Mouse (Mus musculus) intestine, embryonic 14.5 days (tissue): ENCODE data around the gene Col4a2. TPM values are rescaled to one million over a fixed set of nuclear protein-coding genes. Genes with fewer than 3 reads are reported as not detected.
A peak's percentile ranks its signal among the peaks of the same experiment; 100 is the strongest.
"Not testable (repeated sequence)": the region's sequence is repeated elsewhere in the genome, so short reads cannot be mapped to it uniquely, and the experiment has no call there.

ENCODE experiments used
- ATAC-seq: fragments of 200-750 bp; cut with Nextera tagmentation; replicated peaks from 2 replicates; pipeline ENCODE4 v1.8.0; 2017; ENCODE audit warnings: low read depth, moderate number of reproducible peaks, moderate TSS enrichment, moderate library complexity; ENCODE audit not compliant: low FRiP score, low TSS enrichment
- DNase-seq: peaks from one replicate; pipeline ENCODE4 v3.0.0-alpha.2; 2018; ENCODE audit warnings: low spot score
- H3K27ac ChIP-seq: fragments of 300-500 bp; sonication (generic); 2 replicates; pipeline ENCODE4 v1.5.1; 2014; ENCODE audit warnings: low read depth, mild to moderate bottlenecking, control low read depth
- H3K27me3 ChIP-seq: fragments of 300-500 bp; sonication (generic); replicated peaks from 2 replicates; pipeline ENCODE4 v1.6.1; 2014; ENCODE audit warnings: low read length, control low read depth; ENCODE audit not compliant: control insufficient read depth, insufficient read depth
- H3K36me3 ChIP-seq: fragments of 300-500 bp; sonication (generic); 2 replicates; pipeline ENCODE4 v1.6.1; 2014; ENCODE audit warnings: low read length, control low read depth; ENCODE audit not compliant: control insufficient read depth, insufficient read depth
- H3K4me1 ChIP-seq: fragments of 300-500 bp; sonication (generic); replicated peaks from 2 replicates; pipeline ENCODE4 v1.6.1; 2014; ENCODE audit warnings: low read length, control low read depth, mixed read lengths; ENCODE audit not compliant: control insufficient read depth, insufficient read depth
- H3K4me2 ChIP-seq: fragments of 300-500 bp; sonication (generic); 2 replicates; pipeline ENCODE4 v1.6.1; 2014; ENCODE audit warnings: low read length
- H3K4me3 ChIP-seq: fragments of 300-500 bp; sonication (generic); 2 replicates; pipeline ENCODE4 v1.5.1; 2014; ENCODE audit warnings: low read depth, low read length, control low read depth, mixed read lengths
- H3K9ac ChIP-seq: fragments of 300-500 bp; sonication (generic); 2 replicates; pipeline ENCODE4 v1.6.1; 2014; ENCODE audit warnings: mild to moderate bottlenecking, low read length
- H3K9me3 ChIP-seq: fragments of 300-500 bp; sonication (generic); 2 replicates; pipeline ENCODE4 v1.6.1; 2016; ENCODE audit warnings: low read length, control low read depth; ENCODE audit not compliant: control insufficient read depth
- WGBS: fragments of 180-500 bp; shearing (Covaris S2); extraction: QIAGEN DNeasy Blood & Tissue Kit; methylation state at CpG from one replicate; pipeline ENCODE4 v1.1.7; 2014; 5-methylcytosine and 5-hydroxymethylcytosine counted together
- polyA plus RNA-seq: library from polyadenylated mRNA; unstranded; fragments of >200 nt; fragmentation: Nextera tagmentation; extraction: Ambion mirVana; gene quantifications from 2 replicates; pipeline ENCODE4 v1.2.1, GENCODE M21; 2014

Gene Col4a2
- polyA plus RNA-seq, 1 experiment from 2014 or later, result 58.4 TPM

- DNase-seq, result no peak
- Histone ChIP-seq H3K9ac (no peak overlapping the region), H3K4me1 (0 out of 2 replicates have a peak, but pooled peaks cover 1% of the 10 kb centered on the region), H3K4me3 (no peak overlapping the region), H3K36me3 (no peaks in the 10 kb centered on the region), H3K4me2 (no peak overlapping the region), H3K27me3 (no peaks in the 10 kb centered on the region), H3K9me3 (no peaks in the 10 kb centered on the region), H3K27ac (no peak overlapping the region)
- ATAC-seq, result no peak
- 67% methylated on average over 12 of the region's 12 CpGs for WGBS
Observed at GRCm38 (mm10) chr8:11463889-11464706, 151.5 kb downstream of the Col4a2 start.

GRCm38 (mm10) chr8:11464707-11464964 is 152.0 kb downstream of the Col4a2 start:
- 67% methylated on average over 3 of the region's 3 CpGs for WGBS
- H3K27ac ChIP-seq, result no peak overlapping the region
- H3K27me3 ChIP-seq, result no peaks in the 10 kb centered on the region

GRCm38 (mm10) chr8:11465619-11466018 is 153.0 kb downstream of the Col4a2 start:
- Histone ChIP-seq H3K9ac (no peak overlapping the region), H3K4me1 (no peaks in the 10 kb centered on the region), H3K9me3 (no peaks in the 10 kb centered on the region), H3K4me2 (no peak overlapping the region), H3K4me3 (no peak overlapping the region), H3K27me3 (no peaks in the 10 kb centered on the region), H3K36me3 (no peaks in the 10 kb centered on the region), H3K27ac (no peak overlapping the region)
- ATAC-seq (no peak), DNase-seq (no peak)
- 91% methylated on average over 4 of the region's 4 CpGs for WGBS

More at GRCm38 (mm10) chr8:11464707-11464964, 152.0 kb downstream of the Col4a2 start:
- H3K4me1 ChIP-seq, result no peaks in the 10 kb centered on the region
- H3K4me2 ChIP-seq, result no peak overlapping the region
- H3K9me3 ChIP-seq, result no peaks in the 10 kb centered on the region
- H3K9ac ChIP-seq, result no peak overlapping the region
- no peaks in the 10 kb centered on the region for H3K36me3 ChIP-seq
- no peak for DNase-seq
- ATAC-seq, result no peak
- H3K4me3 ChIP-seq, result no peak overlapping the region

GRCm38 (mm10) chr8:11466528-11466927 is 153.9 kb downstream of the Col4a2 start:
- 86% methylated on average over 4 of the region's 5 CpGs for WGBS
- H3K4me1 ChIP-seq, H3K36me3 ChIP-seq, H3K9me3 ChIP-seq, H3K27ac ChIP-seq, ATAC-seq, H3K27me3 ChIP-seq, DNase-seq, H3K4me2 ChIP-seq, H3K4me3 ChIP-seq, H3K9ac ChIP-seq: not testable (repeated sequence)

GRCm38 (mm10) chr8:11469095-11469494 is 156.5 kb downstream of the Col4a2 start:
- Histone ChIP-seq H3K9me3 (no peaks in the 10 kb centered on the region), H3K9ac (no peak overlapping the region), H3K4me2 (no peak overlapping the region), H3K4me3 (no peak overlapping the region), H3K27ac (no peak overlapping the region), H3K4me1 (no peaks in the 10 kb centered on the region; the same call in 1 of the 2 replicates), H3K36me3 (no peaks in the 10 kb centered on the region), H3K27me3 (no peaks in the 10 kb centered on the region)
- 12% methylated on average over 3 of the region's 3 CpGs for WGBS
- DNase-seq (no peak), ATAC-seq (no peak)

- H3K4me1 ChIP-seq, result peaks cover under 1% of the 10 kb centered on the region; the same call in 1 of the 2 replicates
- WGBS, result 84% methylated on average over 7 of the region's 7 CpGs
- no peak overlapping the region for H3K4me3 ChIP-seq
- ATAC-seq (no peak), DNase-seq (no peak)
- H3K9me3 ChIP-seq, result no peaks in the 10 kb centered on the region
- no peaks in the 10 kb centered on the region for H3K36me3 ChIP-seq
- peaks cover 8% of the 10 kb centered on the region; the same call in 1 of the 2 replicates for H3K27me3 ChIP-seq
- H3K9ac ChIP-seq, result no peak overlapping the region
- H3K27ac ChIP-seq, result no peak overlapping the region
- no peak overlapping the region for H3K4me2 ChIP-seq
Observed at GRCm38 (mm10) chr8:11470694-11471093, 158.1 kb downstream of the Col4a2 start.

GRCm38 (mm10) chr8:11471309-11471708 is 158.7 kb downstream of the Col4a2 start:
- ATAC-seq, result no peak
- peaks cover 14% of the 10 kb centered on the region for H3K27me3 ChIP-seq
- peaks cover 5% of the 10 kb centered on the region for H3K4me1 ChIP-seq
- H3K9me3 ChIP-seq, result no peaks in the 10 kb centered on the region
- WGBS, result 61% methylated on average over 8 of the region's 8 CpGs
- no peak for DNase-seq
- H3K27ac ChIP-seq, result no peak overlapping the region
- no peaks in the 10 kb centered on the region for H3K36me3 ChIP-seq
- H3K4me2 ChIP-seq, result no peak overlapping the region
- H3K4me3 ChIP-seq, result no peak overlapping the region
- H3K9ac ChIP-seq, result no peak overlapping the region

GRCm38 (mm10) chr8:11473072-11473471 is 160.5 kb downstream of the Col4a2 start:
- Histone ChIP-seq H3K4me1 (peaks cover 16% of the 10 kb centered on the region), H3K36me3 (no peaks in the 10 kb centered on the region), H3K9me3 (no peaks in the 10 kb centered on the region), H3K27me3 (peaks cover 23% of the 10 kb centered on the region), H3K4me2 (no peak overlapping the region), H3K27ac (peak overlapping the region; percentile 8; the same call in 1 of the 2 replicates), H3K4me3 (no peak overlapping the region), H3K9ac (peak overlapping the region; percentile 22; the same call in 1 of the 2 replicates)
- ATAC-seq (peak; percentile 51), DNase-seq (no peak)
- 23% methylated on average over 4 of the region's 4 CpGs for WGBS

GRCm38 (mm10) chr8:11475397-11475796 is 162.8 kb downstream of the Col4a2 start:
- Histone ChIP-seq H3K9ac (no peak overlapping the region), H3K4me3 (no peak overlapping the region), H3K36me3 (no peaks in the 10 kb centered on the region), H3K27ac (no peak overlapping the region), H3K4me2 (no peak overlapping the region), H3K27me3 (peaks cover 39% of the 10 kb centered on the region), H3K9me3 (no peaks in the 10 kb centered on the region), H3K4me1 (peaks cover 21% of the 10 kb centered on the region)
- ATAC-seq, result no peak
- no peak for DNase-seq
- 21% methylated on average over 9 of the region's 10 CpGs for WGBS
